Mouse (Mus musculus) gastrocnemius, postnatal 14 days (tissue): ENCODE data around the gene Lrsam1. TPM values are rescaled to one million over a fixed set of nuclear protein-coding genes. Genes with fewer than 3 reads are reported as not detected.

Experiments
- DNase-seq: peaks from one replicate; pipeline ENCODE4 v3.0.0; 2021; ENCODE audit warnings: mixed read lengths
- intact Hi-C: fragments of 180-260 bp; cut with DNase I; formaldehyde crosslinking; loops from one replicate; pipeline ENCODE4 v1.15.1; 2025; ENCODE audit warnings: low total_unique reads
- total RNA-seq, 2 experiments: library from RNA; stranded (reverse); gene quantifications; 2 replicates each; pipeline ENCODE4 v1.2.3; 2021

Lrsam1 gene
- total RNA-seq, 2 experiments from 2014 or later, result 12.0 to 12.2 TPM

DNA sequence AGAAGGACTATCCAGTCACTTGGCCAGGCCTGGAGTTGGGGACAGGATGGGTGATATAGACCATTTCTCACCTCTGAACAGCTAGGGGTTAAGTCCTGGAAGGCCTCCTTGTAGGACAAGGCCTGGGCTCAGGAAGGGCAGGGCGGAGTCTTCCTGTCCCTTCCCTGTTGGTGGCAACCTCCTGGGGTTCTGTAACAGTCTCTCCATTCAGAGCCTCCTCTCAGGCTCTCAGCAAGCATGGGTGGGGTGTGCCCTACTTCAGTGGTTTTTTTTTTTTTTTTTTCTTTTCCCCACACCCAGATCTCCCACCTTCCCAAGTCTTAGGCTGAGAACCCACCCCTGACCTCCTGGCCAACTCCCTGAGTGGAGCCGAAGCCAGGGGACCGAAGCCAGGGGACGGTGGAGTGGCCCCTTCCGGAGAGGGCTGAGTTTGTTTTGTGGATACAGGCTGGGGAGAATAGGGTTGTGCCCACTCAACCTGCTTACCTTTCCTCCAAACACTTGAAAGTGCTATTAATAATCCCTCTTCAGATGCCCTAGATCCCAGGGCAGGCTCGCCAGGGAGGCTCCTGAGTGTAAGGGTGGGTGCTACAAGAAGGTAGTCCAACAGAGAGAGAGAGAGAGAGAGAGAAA, 83.5 kb downstream of the Lrsam1 start:
- intact Hi-C loops, result no loop called here
- no peak for DNase-seq

DNA sequence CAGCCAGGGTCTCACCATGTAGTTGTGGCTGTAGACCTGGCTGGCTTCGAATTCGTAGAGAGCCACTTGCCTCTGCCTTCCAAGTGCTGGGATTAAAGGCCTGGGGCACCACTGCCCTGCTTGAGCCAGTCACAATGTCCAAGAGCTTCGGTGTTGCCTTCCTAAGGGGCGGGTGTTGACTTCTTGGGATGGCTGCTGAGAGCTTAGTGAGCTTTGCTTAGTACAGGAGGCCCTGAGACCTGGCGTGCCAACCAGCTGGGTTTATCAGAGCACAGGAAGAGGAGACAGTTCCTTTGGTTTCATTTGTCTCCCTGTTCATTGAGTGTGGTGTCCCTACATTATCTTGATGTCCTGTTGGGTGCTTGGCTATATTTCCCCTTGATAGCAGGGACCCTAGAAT, 84.1 kb downstream of the Lrsam1 start:
- intact Hi-C loops, result no loop called here
- no peak for DNase-seq

- intact Hi-C loops, result no loop called here
- no peak for DNase-seq
Observed at GRCm38 (mm10) chr2:32876490-32877302, 84.7 kb downstream of the Lrsam1 start.

DNA sequence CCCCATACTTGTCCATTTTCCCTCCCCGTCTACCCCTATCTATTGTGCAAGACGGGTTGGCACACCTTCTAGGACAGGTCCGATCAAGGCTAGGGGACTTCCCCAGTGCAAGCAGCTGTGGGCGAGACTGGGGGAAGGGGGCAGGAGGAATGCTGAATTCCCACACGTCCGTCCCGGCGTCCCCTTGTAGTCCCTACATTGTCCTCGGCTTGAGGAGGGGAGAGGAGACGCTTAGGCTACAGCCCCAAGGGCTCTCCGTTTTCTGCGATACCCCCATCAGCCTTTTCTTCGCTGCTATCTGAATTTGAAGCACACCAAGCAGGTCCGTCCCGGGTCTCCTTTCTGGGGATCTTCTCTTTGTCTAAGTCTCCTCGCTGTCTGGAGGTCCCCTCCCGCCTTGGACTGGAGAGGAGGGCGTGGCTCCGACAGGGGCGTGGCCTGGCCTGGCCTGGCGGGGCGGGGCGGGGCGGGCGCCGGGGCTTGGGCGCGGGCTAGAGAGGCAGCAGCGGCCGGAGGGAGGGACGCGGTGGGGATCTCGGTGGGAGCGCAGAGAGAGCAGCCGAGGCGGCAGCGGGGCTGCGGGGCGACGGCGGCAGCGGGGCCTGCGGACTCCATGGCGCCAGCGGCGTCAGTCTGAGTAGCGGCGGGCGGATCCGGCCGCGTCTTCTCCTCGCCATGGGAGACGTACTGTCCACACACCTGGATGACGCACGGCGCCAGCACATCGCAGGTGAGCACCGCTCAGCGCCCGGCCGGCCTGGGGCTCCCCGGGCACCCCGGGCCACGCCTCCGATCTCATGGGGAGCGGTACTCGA, 85.5 kb downstream of the Lrsam1 start, which contains the start of gene Fam129b:
Gene Fam129b (plus strand): TSS at position 440 of the 815 bp plus-strand sequence.
- DNase-seq, result peak; percentile 88
- intact Hi-C loops, result no loop called here

Other genes with a start within 250 kb of the Lrsam1 start
- 10 to 100 TPM; 21.3 to 23.9 TPM for gene Cdk9, start 248.5 kb downstream of the Lrsam1 start, total RNA-seq
- gene Sh2d3c, start 240.6 kb downstream of the Lrsam1 start, total RNA-seq, result 10 to 100 TPM; 10.2 to 16.1 TPM
- not detected for gene 6330409D20Rik, start 220.6 kb downstream of the Lrsam1 start, total RNA-seq
- 1 to 10 TPM; 7.5 to 8.2 TPM for gene Tor2a, start 204.4 kb downstream of the Lrsam1 start, total RNA-seq
- gene Ttc16, start 186.0 kb downstream of the Lrsam1 start, total RNA-seq, result not detected
- 1 to 10 TPM; 2.4 to 3.0 TPM for gene Ptrh1, start 185.8 kb downstream of the Lrsam1 start, total RNA-seq
- gene Cfap157, start 177.2 kb downstream of the Lrsam1 start, total RNA-seq, result under 1 TPM in 1 of 2 experiments, not detected in 1; 0.35 TPM
- gene Stxbp1, start 114.4 kb downstream of the Lrsam1 start, total RNA-seq, result 10 to 100 TPM in 1 of 2 experiments, 1 to 10 TPM in 1; 7.2 to 10.6 TPM
- 10 to 100 TPM; 12.1 to 15.8 TPM for gene Fam129b, start 85.5 kb downstream of the Lrsam1 start, total RNA-seq
- 100 to 1,000 TPM; 105 to 143 TPM for gene Rpl12, start 55 bp downstream of the Lrsam1 start, total RNA-seq
- gene Slc2a8, start 20.5 kb upstream of the Lrsam1 start, total RNA-seq, result 10 to 100 TPM in 1 of 2 experiments, 1 to 10 TPM in 1; 8.5 to 10.5 TPM
- 1 to 10 TPM; 2.0 to 2.3 TPM for gene Garnl3, start 170.0 kb upstream of the Lrsam1 start, total RNA-seq